Mouse (Mus musculus) heart, embryonic 13.5 days (tissue): ENCODE results near the gene Shank2. TPM values are rescaled to one million over a fixed set of nuclear protein-coding genes. Genes with fewer than 3 reads are reported as not detected.
A peak's percentile ranks its signal among the peaks of the same experiment; 100 is the strongest.

Experiments
- ATAC-seq: fragments of 200-750 bp; cut with Nextera tagmentation; 2 replicates; pipeline ENCODE4 v1.8.0; 2017; ENCODE audit warnings: moderate TSS enrichment; ENCODE audit not compliant: insufficient number of reproducible peaks, low FRiP score, low TSS enrichment; ENCODE audit errors: extremely low read depth
- H3K27ac ChIP-seq: fragments of 300-500 bp; sonication (generic); replicated peaks from 2 replicates; pipeline ENCODE4 v1.5.1; 2015; ENCODE audit warnings: moderate library complexity, mild to moderate bottlenecking, inconsistent platforms
- H3K27me3 ChIP-seq: fragments of 300-500 bp; sonication (generic); replicated peaks from 2 replicates; pipeline ENCODE4 v1.6.1; 2015; ENCODE audit warnings: mild to moderate bottlenecking, inconsistent platforms
- H3K36me3 ChIP-seq: fragments of 300-500 bp; sonication (generic); 2 replicates; pipeline ENCODE4 v1.6.1; 2015; ENCODE audit warnings: mild to moderate bottlenecking, inconsistent platforms
- H3K4me1 ChIP-seq: fragments of 300-500 bp; sonication (generic); 2 replicates; pipeline ENCODE4 v1.6.1; 2015; ENCODE audit warnings: inconsistent platforms
- H3K4me2 ChIP-seq: fragments of 300-500 bp; sonication (generic); 2 replicates; pipeline ENCODE4 v1.6.1; 2015; ENCODE audit warnings: inconsistent platforms, mild to moderate bottlenecking, moderate library complexity
- H3K4me3 ChIP-seq: fragments of 300-500 bp; sonication (generic); 2 replicates; pipeline ENCODE4 v1.5.1; 2015; ENCODE audit warnings: moderate library complexity, mild to moderate bottlenecking, inconsistent platforms
- H3K9ac ChIP-seq: fragments of 300-500 bp; sonication (generic); 2 replicates; pipeline ENCODE4 v1.6.1; 2015; ENCODE audit warnings: inconsistent platforms, mild to moderate bottlenecking, moderate library complexity
- H3K9me3 ChIP-seq: fragments of 300-500 bp; sonication (generic); 2 replicates; pipeline ENCODE4 v1.6.1; 2016; ENCODE audit warnings: inconsistent platforms
- WGBS: fragments of 180-500 bp; shearing (Covaris S2); methylation state at CpG from one replicate; pipeline ENCODE4 v1.1.7; 2015; ENCODE audit warnings: mixed read lengths; 5-methylcytosine and 5-hydroxymethylcytosine counted together
- polyA plus RNA-seq: library from polyadenylated mRNA; unstranded; fragments of >200 nt; fragmentation: Nextera tagmentation; extraction: Ambion mirVana; gene quantifications from 2 replicates; pipeline ENCODE4 v1.2.1, GENCODE M21; 2015

The Shank2 gene
- polyA plus RNA-seq, 1 experiment from 2014 or later = 0.37 TPM

GRCm38 (mm10) chr7:144250791-144251190 lies 249.1 kb downstream of the Shank2 start:
- Histone ChIP-seq H3K9me3 (no peaks in the 10 kb centered on the region), H3K27me3 (0 out of 2 replicates have a peak, but pooled peaks cover 7% of the 10 kb centered on the region), H3K9ac (no peak overlapping the region), H3K4me2 (no peak overlapping the region), H3K36me3 (no peaks in the 10 kb centered on the region), H3K4me1 (no peaks in the 10 kb centered on the region), H3K4me3 (no peak overlapping the region), H3K27ac (no peak overlapping the region)
- ATAC-seq = no peak
- 65% methylated on average over 4 of the region's 4 CpGs for WGBS

GRCm38 (mm10) chr7:144251250-144251649 lies 249.5 kb downstream of the Shank2 start:
- Histone ChIP-seq H3K36me3 (no peaks in the 10 kb centered on the region), H3K4me1 (no peaks in the 10 kb centered on the region), H3K4me3 (no peak overlapping the region), H3K9ac (no peak overlapping the region), H3K27me3 (0 out of 2 replicates have a peak, but pooled peaks cover 7% of the 10 kb centered on the region), H3K9me3 (no peaks in the 10 kb centered on the region), H3K27ac (no peak overlapping the region), H3K4me2 (no peak overlapping the region)
- no peak for ATAC-seq
- 42% methylated on average over 6 of the region's 6 CpGs for WGBS

GRCm38 (mm10) chr7:144254674-144255246 lies 253.0 kb downstream of the Shank2 start:
- Histone ChIP-seq H3K27ac (no peak overlapping the region), H3K36me3 (no peaks in the 10 kb centered on the region), H3K4me1 (no peaks in the 10 kb centered on the region), H3K9me3 (no peaks in the 10 kb centered on the region), H3K9ac (no peak overlapping the region), H3K27me3 (peaks cover 13% of the 10 kb centered on the region; the same call in 1 of the 2 replicates), H3K4me2 (no peak overlapping the region; the same call in 1 of the 2 replicates), H3K4me3 (no peak overlapping the region)
- WGBS = 31% methylated on average over 8 of the region's 8 CpGs
- no peak for ATAC-seq

GRCm38 (mm10) chr7:144257821-144258220 lies 256.1 kb downstream of the Shank2 start:
- peaks cover 15% of the 10 kb centered on the region; the same call in 1 of the 2 replicates for H3K27me3 ChIP-seq
- no peaks in the 10 kb centered on the region for H3K9me3 ChIP-seq
- no peak overlapping the region for H3K4me3 ChIP-seq
- H3K4me2 ChIP-seq = no peak overlapping the region
- no peak for ATAC-seq
- WGBS = 71% methylated on average over 7 of the region's 7 CpGs
- H3K9ac ChIP-seq = no peak overlapping the region
- no peaks in the 10 kb centered on the region for H3K4me1 ChIP-seq
- H3K36me3 ChIP-seq = no peaks in the 10 kb centered on the region
- no peak overlapping the region for H3K27ac ChIP-seq

GRCm38 (mm10) chr7:144258332-144258731 lies 256.6 kb downstream of the Shank2 start:
- Histone ChIP-seq H3K4me2 (no peak overlapping the region), H3K27ac (no peak overlapping the region), H3K36me3 (no peaks in the 10 kb centered on the region), H3K9ac (no peak overlapping the region), H3K4me1 (no peaks in the 10 kb centered on the region), H3K4me3 (no peak overlapping the region), H3K27me3 (peaks cover 15% of the 10 kb centered on the region; the same call in 1 of the 2 replicates), H3K9me3 (no peaks in the 10 kb centered on the region)
- 52% methylated on average over 4 of the region's 4 CpGs for whole genome bisulfite sequencing
- ATAC-seq = no peak

- Histone ChIP-seq H3K27ac (no peak overlapping the region), H3K9ac (no peak overlapping the region), H3K4me2 (no peak overlapping the region), H3K4me3 (no peak overlapping the region), H3K4me1 (no peaks in the 10 kb centered on the region), H3K27me3 (peaks cover 17% of the 10 kb centered on the region; the same call in 1 of the 2 replicates), H3K36me3 (no peaks in the 10 kb centered on the region), H3K9me3 (no peaks in the 10 kb centered on the region)
- WGBS = 59% methylated on average over 6 of the region's 6 CpGs
- ATAC-seq = no peak
Measured at GRCm38 (mm10) chr7:144262666-144263065, 260.9 kb downstream of the Shank2 start.

- Histone ChIP-seq H3K4me3 (no peak overlapping the region), H3K9me3 (no peaks in the 10 kb centered on the region), H3K4me2 (no peak overlapping the region), H3K4me1 (no peaks in the 10 kb centered on the region), H3K27ac (no peak overlapping the region), H3K36me3 (no peaks in the 10 kb centered on the region), H3K9ac (no peak overlapping the region), H3K27me3 (0 out of 2 replicates have a peak, but pooled peaks cover 11% of the 10 kb centered on the region)
- 56% methylated on average over 7 of the region's 7 CpGs for WGBS
- ATAC-seq = no peak
Measured at GRCm38 (mm10) chr7:144266745-144267144, 265.0 kb downstream of the Shank2 start.

- 65% methylated on average over 7 of the region's 7 CpGs for WGBS
- no peak overlapping the region for H3K9ac ChIP-seq
- ATAC-seq = no peak
- no peak overlapping the region for H3K27ac ChIP-seq
- H3K36me3 ChIP-seq = no peaks in the 10 kb centered on the region
- no peak overlapping the region for H3K4me3 ChIP-seq
- no peaks in the 10 kb centered on the region for H3K4me1 ChIP-seq
- H3K27me3 ChIP-seq = 0 out of 2 replicates have a peak, but pooled peaks cover 11% of the 10 kb centered on the region
- no peaks in the 10 kb centered on the region for H3K9me3 ChIP-seq
- no peak overlapping the region for H3K4me2 ChIP-seq
Measured at GRCm38 (mm10) chr7:144268329-144268728, 266.6 kb downstream of the Shank2 start.

GRCm38 (mm10) chr7:144268778-144269177 lies 267.1 kb downstream of the Shank2 start:
- no peak for ATAC-seq
- 77% methylated on average over 4 of the region's 4 CpGs for WGBS

GRCm38 (mm10) chr7:144271074-144271473 lies 269.3 kb downstream of the Shank2 start:
- WGBS = 69% methylated on average over 2 of the region's 2 CpGs

More at GRCm38 (mm10) chr7:144268778-144269177, 267.1 kb downstream of the Shank2 start:
- Histone ChIP-seq H3K4me1 (no peaks in the 10 kb centered on the region), H3K4me3 (no peak overlapping the region), H3K27ac (no peak overlapping the region), H3K9me3 (no peaks in the 10 kb centered on the region), H3K36me3 (no peaks in the 10 kb centered on the region), H3K9ac (no peak overlapping the region), H3K4me2 (no peak overlapping the region), H3K27me3 (0 out of 2 replicates have a peak, but pooled peaks cover 11% of the 10 kb centered on the region)

GRCm38 (mm10) chr7:144278703-144279102 lies 277.0 kb downstream of the Shank2 start:
- 73% methylated on average over 4 of the region's 4 CpGs for WGBS
- H3K4me1 ChIP-seq = no peaks in the 10 kb centered on the region; the same call in 1 of the 2 replicates
- H3K27me3 ChIP-seq = peaks cover 43% of the 10 kb centered on the region
- ATAC-seq = no peak
- H3K9ac ChIP-seq = no peak overlapping the region
- no peak overlapping the region for H3K27ac ChIP-seq
- no peaks in the 10 kb centered on the region for H3K36me3 ChIP-seq
- no peak overlapping the region for H3K4me3 ChIP-seq
- H3K4me2 ChIP-seq = no peak overlapping the region
- no peaks in the 10 kb centered on the region for H3K9me3 ChIP-seq

More at GRCm38 (mm10) chr7:144271074-144271473, 269.3 kb downstream of the Shank2 start:
- Histone ChIP-seq H3K9ac (no peak overlapping the region), H3K27ac (no peak overlapping the region), H3K4me3 (no peak overlapping the region), H3K4me2 (no peak overlapping the region), H3K4me1 (no peaks in the 10 kb centered on the region), H3K36me3 (no peaks in the 10 kb centered on the region), H3K9me3 (no peaks in the 10 kb centered on the region), H3K27me3 (0 out of 2 replicates have a peak, but pooled peaks cover 11% of the 10 kb centered on the region)
- no peak for ATAC-seq

- peak overlapping the region; percentile 69; the same call in 1 of the 2 replicates for H3K9ac ChIP-seq
- H3K27me3 ChIP-seq = peaks cover 71% of the 10 kb centered on the region
- 13% methylated on average over 6 of the region's 6 CpGs for WGBS
- H3K4me2 ChIP-seq = peak overlapping the region; percentile 72
- H3K9me3 ChIP-seq = no peaks in the 10 kb centered on the region
- no peak for ATAC-seq
- H3K36me3 ChIP-seq = no peaks in the 10 kb centered on the region
- H3K4me3 ChIP-seq = peak overlapping the region; percentile 48
- peaks cover 10% of the 10 kb centered on the region; the same call in 1 of the 2 replicates for H3K4me1 ChIP-seq
- no peak overlapping the region for H3K27ac ChIP-seq
Measured at GRCm38 (mm10) chr7:144283701-144284100, 282.0 kb downstream of the Shank2 start.
